Mouse (Mus musculus) large intestine, adult 2 months (tissue): ENCODE measurements around the gene Zfp689. TPM values are rescaled to one million over a fixed set of nuclear protein-coding genes. Genes with fewer than 3 reads are reported as not detected.
A peak's percentile ranks its signal among the peaks of the same experiment; 100 is the strongest.
"Not testable (repeated sequence)": the region's sequence is repeated elsewhere in the genome, so short reads cannot be mapped to it uniquely, and the experiment has no call there.

Experiments used
- DNase-seq: peaks from one replicate; pipeline ENCODE4 v3.0.0-alpha.2; 2012; ENCODE audit warnings: low read depth, low spot score
- WGBS: fragments of 180-500 bp; shearing (Covaris S2); methylation state at CpG from one replicate; pipeline ENCODE4 v1.1.7; 2018; 5-methylcytosine and 5-hydroxymethylcytosine counted together
- polyA plus RNA-seq: library from polyadenylated mRNA; depleted of rRNA; stranded (reverse); fragments of >200 nt; gene quantifications from 2 replicates; pipeline ENCODE4 v1.2.3, GENCODE M21; 2012; rRNA removed

The Zfp689 gene
- polyA plus RNA-seq, 1 experiment, result 2.1 TPM

GRCm38 (mm10) chr7:127411418-127411817 is 37.5 kb downstream of the Zfp689 start:
- DNase-seq, result no peak
- 71% methylated on average over 2 of the region's 2 CpGs for WGBS

GRCm38 (mm10) chr7:127406002-127406987 is 42.7 kb downstream of the Zfp689 start, which contains the start of gene Zfp764:
Gene Zfp764, minus strand, starts transcription at chr7:127406822.
- 2% methylated on average over 40 of the region's 40 CpGs for WGBS
- peak; percentile 65 for DNase-seq

GRCm38 (mm10) chr7:127404101-127404500 is 44.9 kb downstream of the Zfp689 start:
- WGBS, result 95% methylated on average over 6 of the region's 6 CpGs
- DNase-seq, result not testable (repeated sequence)

GRCm38 (mm10) chr7:127402980-127403379 is 46.0 kb downstream of the Zfp689 start:
- DNase-seq, result no peak
- 66% methylated on average over 2 of the region's 2 CpGs for WGBS

- WGBS, result 37% methylated on average over 3 of the region's 3 CpGs
- no peak for DNase-seq
These were observed 48.6 kb downstream of the Zfp689 start for GRCm38 (mm10) chr7:127400355-127400754.

GRCm38 (mm10) chr7:127393944-127394333 is 55.0 kb downstream of the Zfp689 start:
- 1% methylated on average over 7 of the region's 7 CpGs for WGBS
- DNase-seq, result no peak

GRCm38 (mm10) chr7:127393157-127393943 is 55.6 kb downstream of the Zfp689 start, which contains the start of gene E430018J23Rik:
Gene E430018J23Rik, minus strand, starts transcription at chr7:127393629.
- under 1% methylated on average over 45 of the region's 45 CpGs for WGBS
- peak; percentile 99 for DNase-seq

GRCm38 (mm10) chr7:127392251-127392824 is 56.6 kb downstream of the Zfp689 start:
- WGBS, result 72% methylated on average over 8 of the region's 8 CpGs
- no peak for DNase-seq

Other genes starting within 250 kb of the Zfp689 start
- gene Tbc1d10b, start 240.7 kb downstream of the Zfp689 start, polyA plus RNA-seq, result 30.0 and 34.2 TPM in 2 replicates
- gene Mylpf, start 240.3 kb downstream of the Zfp689 start, polyA plus RNA-seq, result 2.5 and 4.1 TPM in 2 replicates
- 5.7 and 7.9 TPM in 2 replicates for gene Zfp553, start 216.1 kb downstream of the Zfp689 start, polyA plus RNA-seq
- gene Sept1, start 216.0 kb downstream of the Zfp689 start, polyA plus RNA-seq, result 32.4 and 34.6 TPM in 2 replicates
- gene Zfp771, start 204.9 kb downstream of the Zfp689 start, polyA plus RNA-seq, result 25.7 and 34.0 TPM in 2 replicates
- 79.9 and 80.9 TPM in 2 replicates for gene Dctpp1, start 188.4 kb downstream of the Zfp689 start, polyA plus RNA-seq
- gene Sephs2, start 175.1 kb downstream of the Zfp689 start, polyA plus RNA-seq, result 58.1 and 85.1 TPM in 2 replicates
- gene Itgal, start 152.9 kb downstream of the Zfp689 start, polyA plus RNA-seq, result 9.9 and 13.0 TPM in 2 replicates
- gene Zfp768, start 103.6 kb downstream of the Zfp689 start, polyA plus RNA-seq, result 19.4 and 28.2 TPM in 2 replicates
- gene Zfp747, start 73.1 kb downstream of the Zfp689 start, polyA plus RNA-seq, result 15.0 and 35.0 TPM in 2 replicates
- 6.2 and 9.3 TPM in 2 replicates for gene 9130019O22Rik, start 62.0 kb downstream of the Zfp689 start, polyA plus RNA-seq
- gene E430018J23Rik, start 55.5 kb downstream of the Zfp689 start, polyA plus RNA-seq, result 10.2 and 15.5 TPM in 2 replicates
- gene Zfp764, start 42.3 kb downstream of the Zfp689 start, polyA plus RNA-seq, result 5.8 and 8.8 TPM in 2 replicates
- 18.1 and 20.5 TPM in 2 replicates for gene Zfp688, start 27.1 kb downstream of the Zfp689 start, polyA plus RNA-seq
- gene Prr14, start 10.5 kb upstream of the Zfp689 start, polyA plus RNA-seq, result 59.8 and 93.6 TPM in 2 replicates
- gene Fbrs, start 30.0 kb upstream of the Zfp689 start, polyA plus RNA-seq, result 21.0 and 26.6 TPM in 2 replicates
- gene Srcap, start 62.8 kb upstream of the Zfp689 start, polyA plus RNA-seq, result 6.7 and 14.4 TPM in 2 replicates
- gene Gm42715, start 70.4 kb upstream of the Zfp689 start, polyA plus RNA-seq, result 12.6 and 14.7 TPM in 2 replicates
- gene Tmem265, start 112.2 kb upstream of the Zfp689 start, polyA plus RNA-seq, result 2.7 and 3.5 TPM in 2 replicates
- 47.2 and 62.7 TPM in 2 replicates for gene Phkg2, start 124.2 kb upstream of the Zfp689 start, polyA plus RNA-seq
- gene Ccdc189, start 139.4 kb upstream of the Zfp689 start, polyA plus RNA-seq, result 1.3 and 1.4 TPM in 2 replicates
- 23.7 and 30.9 TPM in 2 replicates for gene Rnf40, start 139.6 kb upstream of the Zfp689 start, polyA plus RNA-seq
- gene Zfp629, start 166.6 kb upstream of the Zfp689 start, polyA plus RNA-seq, result 5.3 and 7.6 TPM in 2 replicates